Mouse (Mus musculus) layer of hippocampus, postnatal 36 days (tissue): ENCODE results near the gene Hist1h2ai. TPM values are rescaled to one million over a fixed set of nuclear protein-coding genes. Genes with fewer than 3 reads are reported as not detected.
A peak's percentile ranks its signal among the peaks of the same experiment; 100 is the strongest.
"Not testable (repeated sequence)": the region's sequence is repeated elsewhere in the genome, so short reads cannot be mapped to it uniquely, and the experiment has no call there.

Experiments
- DNase-seq, 2 experiments: peaks; one replicate each; pipeline ENCODE4 v3.0.0; 2022
- total RNA-seq, 2 experiments: library from RNA; stranded (reverse); gene quantifications; 2 replicates each; pipeline ENCODE4 v1.2.3; 2021

Gene Hist1h2ai
- total RNA-seq = 10 to 100 TPM; 37.8 to 44.6 TPM

GRCm38 (mm10) chr13:21715864-21716539, at the start of gene Hist1h2ai, which contains the start of gene Hist1h2bl:
Hist1h2ai (plus strand) TSS chr13:21716422.
Hist1h2bl (minus strand) TSS chr13:21716143.
- DNase-seq = peak; percentile 74 to 84

GRCm38 (mm10) chr13:21677305-21677704, 38.9 kb upstream of the Hist1h2ai start, which contains the start of gene Olfr1360:
Olfr1360 (minus strand) TSS chr13:21677405.
- no peak for DNase-seq

DNA sequence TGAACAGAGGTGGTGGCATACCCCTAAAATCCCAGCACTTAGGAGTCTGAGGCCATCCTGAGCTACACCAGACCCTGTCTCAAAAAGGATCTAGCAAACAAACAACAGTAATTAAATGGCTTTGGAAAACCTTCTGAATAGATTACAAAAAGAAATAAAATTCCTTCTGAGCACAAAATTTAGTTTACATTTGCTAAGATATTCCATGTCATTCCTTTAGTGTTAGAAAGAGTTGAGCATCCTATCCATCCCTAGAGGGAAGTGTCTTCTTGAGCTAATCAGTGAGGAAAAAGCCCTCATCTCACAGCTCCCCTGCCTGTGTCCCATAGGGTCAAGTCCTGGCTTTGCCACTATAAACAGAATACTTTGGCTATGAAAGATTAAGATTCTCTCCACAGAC, 18.4 kb upstream of the Hist1h2ai start, which contains the start of gene Olfr1359:
Gene Olfr1359, plus strand, starts transcription at position 301 of the 400 bp plus-strand sequence.
- DNase-seq = no peak

- DNase-seq = no peak
These were observed 9.6 kb upstream of the Hist1h2ai start for GRCm38 (mm10) chr13:21706669-21707068.

DNA sequence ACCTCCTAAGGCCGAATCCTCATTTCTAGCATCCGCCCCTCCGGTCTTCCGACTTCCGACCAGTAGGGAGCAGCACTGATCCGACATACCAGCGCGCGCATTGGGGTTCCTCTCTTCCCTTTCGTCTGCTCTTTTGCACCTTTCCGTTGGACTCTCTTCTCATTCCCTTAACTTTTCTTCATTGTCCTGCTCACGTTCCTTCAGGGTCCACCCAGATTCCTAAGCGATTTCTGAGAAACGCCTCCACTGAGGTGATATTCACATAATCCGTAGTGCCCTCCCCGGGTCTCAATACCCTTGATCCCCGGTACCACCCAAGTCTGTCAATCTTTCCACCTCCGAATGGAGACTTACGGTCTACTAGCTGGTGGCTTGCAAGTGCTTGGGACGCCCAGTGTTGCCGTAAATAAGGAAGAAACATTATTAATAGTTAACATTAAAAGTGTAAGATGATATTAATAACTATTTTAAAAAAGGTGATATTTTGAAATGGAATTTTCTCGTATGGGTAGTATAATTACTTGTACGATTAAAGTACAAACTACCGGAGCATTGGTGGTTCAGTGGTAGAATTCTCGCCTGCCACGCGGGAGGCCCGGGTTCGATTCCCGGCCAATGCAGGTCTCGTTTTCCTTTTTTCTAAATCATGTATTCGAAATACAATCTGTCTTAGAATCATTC, 6.1 kb upstream of the Hist1h2ai start:
- peak; percentile 82 to 89 for DNase-seq

DNA sequence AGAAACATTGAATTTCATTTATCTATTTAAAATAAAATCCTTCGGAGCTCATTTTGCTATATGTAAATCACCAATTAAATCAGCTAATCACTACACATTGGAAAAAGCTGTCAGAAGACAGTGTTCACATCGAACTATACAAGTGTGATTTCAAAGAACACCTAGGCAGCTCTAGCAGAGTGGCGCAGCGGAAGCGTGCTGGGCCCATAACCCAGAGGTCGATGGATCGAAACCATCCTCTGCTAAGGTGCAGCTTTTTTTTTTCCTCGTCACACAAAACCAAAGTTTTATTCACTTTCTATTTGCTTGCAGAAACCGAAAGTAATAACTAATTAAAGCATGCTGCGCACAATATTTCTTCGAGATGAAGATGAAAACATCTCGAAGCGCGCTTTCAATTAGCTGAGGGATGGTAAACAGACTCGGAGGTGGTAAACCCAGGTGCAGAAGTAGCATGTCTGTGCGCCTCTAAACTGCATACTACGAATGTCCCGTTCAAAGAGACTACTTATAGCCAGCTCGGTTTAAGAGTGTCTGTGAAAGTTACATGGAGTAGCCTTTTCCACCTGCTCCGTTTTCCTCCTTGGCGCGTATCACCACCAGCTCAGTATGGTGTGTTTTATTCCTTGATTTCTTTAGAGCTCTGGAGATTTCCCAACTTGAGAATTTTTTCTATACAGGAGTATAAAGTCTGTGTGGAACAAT, 5.2 kb upstream of the Hist1h2ai start:
- DNase-seq = peak; percentile 79 to 84

DNA sequence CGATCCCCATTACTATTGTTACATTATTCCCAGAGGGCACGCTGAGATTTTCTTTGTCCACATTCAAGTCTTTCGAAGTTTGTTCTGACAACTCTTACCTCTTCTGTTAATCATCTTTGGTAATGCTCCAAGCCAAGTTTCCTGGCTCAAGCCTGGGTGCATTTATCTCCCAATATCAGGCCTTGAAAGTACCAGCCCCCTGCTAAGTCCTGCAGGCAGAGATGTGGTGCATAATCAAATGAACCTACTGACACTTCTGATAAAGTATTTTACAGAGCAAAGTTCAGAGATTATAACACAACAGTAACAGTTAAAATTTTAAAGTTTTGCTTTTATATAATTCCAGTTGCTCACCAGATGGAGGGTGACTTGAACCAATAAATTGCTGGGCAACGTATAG, 4.5 kb upstream of the Hist1h2ai start:
- DNase-seq = no peak

DNA sequence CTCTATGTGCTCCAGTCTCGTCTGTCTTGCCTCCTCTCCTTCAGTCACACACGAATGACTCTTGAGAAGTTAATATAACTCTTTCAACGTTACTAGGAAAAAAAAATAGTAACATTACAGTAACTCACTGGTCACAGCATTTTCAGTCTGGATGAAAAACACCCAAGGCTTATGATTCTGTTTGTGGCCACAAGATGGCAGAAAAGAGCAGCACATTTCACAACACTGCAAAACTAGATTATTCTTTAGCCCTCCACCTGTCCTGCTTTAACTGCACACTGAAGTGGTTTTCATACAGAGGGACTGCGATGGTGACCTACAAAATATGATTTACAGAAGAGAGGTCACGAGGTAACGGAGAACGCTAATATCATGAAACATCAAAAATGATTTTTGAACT, 1.5 kb upstream of the Hist1h2ai start:
- peak in 1 of 2 experiments; percentile 61 for DNase-seq

GRCm38 (mm10) chr13:21715131-21715863, 925 bp upstream of the Hist1h2ai start:
- DNase-seq = no peak

- not testable (repeated sequence) for DNase-seq
These were observed 544 bp downstream of the Hist1h2ai start for GRCm38 (mm10) chr13:21716540-21717391.

DNA sequence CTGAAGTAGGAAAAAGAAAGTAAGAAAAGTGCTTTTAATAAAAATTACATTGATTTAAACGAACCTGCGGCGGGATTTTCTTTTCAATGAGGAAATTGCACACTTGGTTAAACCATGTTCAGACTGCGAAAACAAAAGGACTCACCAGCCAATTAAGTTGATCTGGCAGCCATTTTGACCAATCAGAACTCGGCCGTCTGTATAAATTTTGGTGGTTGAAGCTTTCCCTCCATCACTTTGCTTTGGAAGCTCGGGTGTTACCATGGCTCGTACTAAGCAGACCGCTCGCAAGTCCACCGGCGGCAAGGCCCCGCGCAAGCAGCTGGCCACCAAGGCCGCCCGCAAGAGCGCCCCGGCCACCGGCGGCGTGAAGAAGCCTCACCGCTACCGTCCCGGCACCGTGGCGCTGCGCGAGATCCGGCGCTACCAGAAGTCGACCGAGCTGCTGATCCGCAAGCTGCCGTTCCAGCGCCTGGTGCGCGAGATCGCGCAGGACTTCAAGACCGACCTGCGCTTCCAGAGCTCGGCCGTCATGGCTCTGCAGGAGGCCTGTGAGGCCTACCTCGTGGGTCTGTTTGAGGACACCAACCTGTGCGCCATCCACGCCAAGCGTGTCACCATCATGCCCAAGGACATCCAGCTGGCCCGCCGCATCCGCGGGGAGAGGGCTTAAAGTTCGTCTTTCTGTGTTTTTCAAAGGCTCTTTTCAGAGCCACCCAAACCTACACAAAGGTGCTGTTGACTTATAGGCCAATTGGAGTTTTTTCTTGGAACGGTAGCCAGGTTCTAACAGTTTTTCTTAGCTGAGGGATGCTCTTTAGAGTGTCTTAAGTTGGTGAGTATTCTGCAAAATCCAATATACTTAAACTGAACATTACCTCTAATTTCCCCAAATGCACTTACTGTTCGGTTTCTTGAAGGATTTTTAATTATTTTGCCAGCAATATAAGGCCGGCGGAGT, 1.5 kb downstream of the Hist1h2ai start, which contains the start of gene Hist1h3h:
Gene Hist1h3h, plus strand, starts transcription at position 263 of the 961 bp plus-strand sequence.
- DNase-seq = peak; percentile 86 to 87

DNA sequence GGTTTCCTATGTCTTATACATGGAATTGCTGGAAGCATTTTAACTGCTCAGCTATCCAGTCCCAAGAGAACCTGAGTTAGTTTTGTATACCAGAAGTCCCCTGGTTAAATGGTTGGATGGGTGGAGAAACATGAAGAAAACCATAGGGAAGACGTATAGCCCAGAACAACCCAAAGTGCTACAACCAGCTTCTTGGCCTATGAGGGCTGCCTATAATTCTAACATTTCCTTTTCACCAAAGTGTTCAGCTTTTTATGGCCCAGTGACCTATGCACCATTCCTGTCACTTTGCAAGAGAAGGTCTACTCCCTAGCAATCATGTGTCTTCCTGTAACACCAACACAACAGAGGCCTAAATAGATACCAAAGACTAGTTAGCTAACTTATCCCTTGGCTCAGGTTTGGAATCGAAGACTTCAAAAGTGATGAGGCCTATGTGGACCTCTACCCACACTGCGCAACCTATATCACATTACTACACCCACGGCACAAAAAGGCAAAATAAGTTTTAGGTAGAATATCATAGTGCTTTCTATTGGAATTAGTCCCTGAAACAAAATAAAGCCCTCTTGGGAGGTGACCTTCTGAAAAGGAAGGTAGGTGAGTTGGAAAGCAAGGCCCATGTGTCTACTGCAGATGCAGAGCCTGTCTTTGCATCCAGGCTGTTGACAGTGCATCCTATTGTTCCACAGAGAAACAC, 2.3 kb downstream of the Hist1h2ai start:
- DNase-seq = no peak

GRCm38 (mm10) chr13:21721107-21721756, 5.0 kb downstream of the Hist1h2ai start:
- DNase-seq = not testable (repeated sequence)

DNA sequence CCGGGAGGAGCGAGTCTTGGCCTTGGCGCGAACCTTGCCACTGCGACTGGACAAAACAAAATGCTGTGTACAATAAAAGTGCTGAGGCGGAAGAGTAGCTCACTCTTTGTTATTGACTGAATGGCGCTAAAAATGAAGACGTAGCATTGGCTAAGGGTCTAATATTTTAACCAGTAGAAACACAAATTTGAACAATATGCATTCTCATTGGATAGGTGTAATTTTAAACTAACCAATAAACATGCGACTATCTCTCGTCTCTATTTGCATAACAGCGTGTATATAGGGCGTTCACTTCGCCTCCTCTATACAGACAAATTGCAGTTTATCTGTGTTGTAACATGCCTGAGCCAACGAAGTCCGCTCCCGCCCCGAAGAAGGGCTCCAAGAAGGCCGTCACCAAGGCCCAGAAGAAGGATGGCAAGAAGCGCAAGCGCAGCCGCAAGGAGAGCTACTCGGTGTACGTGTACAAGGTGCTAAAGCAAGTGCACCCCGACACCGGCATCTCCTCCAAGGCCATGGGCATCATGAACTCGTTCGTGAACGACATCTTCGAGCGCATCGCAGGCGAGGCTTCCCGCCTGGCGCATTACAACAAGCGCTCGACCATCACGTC, 5.6 kb downstream of the Hist1h2ai start, which contains the start of gene Hist1h2bm:
Gene Hist1h2bm, plus strand, starts transcription at position 288 of the 616 bp plus-strand sequence.
- DNase-seq = peak; percentile 54 to 56

DNA sequence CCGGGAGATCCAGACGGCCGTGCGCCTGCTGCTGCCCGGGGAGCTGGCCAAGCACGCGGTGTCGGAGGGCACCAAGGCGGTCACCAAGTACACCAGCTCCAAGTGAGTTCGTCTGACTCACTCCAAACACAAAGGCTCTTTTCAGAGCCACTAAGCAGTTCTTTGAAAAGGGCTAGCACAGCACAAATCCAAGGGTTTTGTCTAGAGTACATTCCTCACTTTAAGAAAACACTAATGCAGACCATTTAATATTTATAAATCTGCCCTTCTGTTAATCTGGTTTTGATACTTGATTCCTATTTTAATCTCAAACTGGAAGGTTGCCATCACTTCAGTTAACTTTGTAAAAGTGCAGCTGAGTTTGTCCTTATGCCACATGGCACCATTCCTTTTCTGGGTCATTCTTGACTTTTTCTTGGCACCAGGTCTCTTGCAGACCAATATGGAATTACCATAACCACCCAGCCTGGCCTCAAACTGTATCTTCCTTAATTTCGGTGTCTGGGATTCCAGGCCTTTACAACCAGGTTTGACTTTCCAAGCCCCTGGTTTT, 6.2 kb downstream of the Hist1h2ai start:
- no peak for DNase-seq

DNA sequence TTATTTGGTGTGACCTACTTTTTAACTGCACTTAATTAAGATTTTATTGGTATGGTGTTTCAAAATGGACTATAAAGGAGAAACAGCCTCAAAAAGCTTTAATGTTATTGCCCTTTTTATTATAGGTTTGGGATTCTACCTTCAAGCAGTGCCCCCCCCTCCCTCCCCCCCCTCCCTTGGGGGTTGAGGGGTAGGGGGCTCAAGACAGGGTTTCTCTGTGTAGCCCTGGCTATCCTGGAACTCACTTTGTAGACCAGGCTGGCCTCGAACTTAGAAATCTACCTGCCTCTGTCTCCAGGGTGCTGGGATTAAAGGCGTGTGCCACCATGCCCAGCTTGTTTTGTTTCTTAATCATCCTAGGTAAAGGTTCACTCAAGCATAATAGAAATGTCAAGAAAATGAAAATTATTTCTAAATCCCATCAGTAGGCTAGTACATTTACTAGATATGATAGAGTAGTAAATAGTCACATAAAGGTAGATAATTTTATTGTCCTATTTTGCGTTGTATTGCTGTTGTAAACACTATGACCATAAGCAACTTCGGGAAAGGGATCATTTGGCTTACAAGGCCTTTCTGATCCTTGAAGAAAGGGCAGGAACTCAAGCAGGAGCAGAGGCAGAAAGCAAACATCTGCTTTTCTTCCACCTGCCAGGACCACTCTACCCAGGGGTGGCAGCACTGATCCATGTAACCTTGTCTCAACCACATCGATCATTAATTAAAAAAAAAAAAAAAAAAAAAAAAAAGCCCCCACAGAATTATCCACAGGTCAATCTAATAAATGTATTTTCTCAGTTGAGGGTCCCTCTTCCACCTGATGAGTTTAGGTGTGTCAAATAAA, 7.0 kb downstream of the Hist1h2ai start:
- DNase-seq = no peak
